Mouse (Mus musculus) hindbrain, postnatal 0 days (tissue): ENCODE measurements around the gene Pced1a. TPM values are rescaled to one million over a fixed set of nuclear protein-coding genes. Genes with fewer than 3 reads are reported as not detected.
A peak's percentile ranks its signal among the peaks of the same experiment; 100 is the strongest.

Experiments
- ATAC-seq: fragments of 200-750 bp; cut with Nextera tagmentation; 2 replicates; pipeline ENCODE4 v1.8.0; 2017; ENCODE audit warnings: mild to moderate bottlenecking, moderate TSS enrichment, moderate library complexity
- DNase-seq: peaks from one replicate; pipeline ENCODE4 v3.0.0-alpha.2; 2015; ENCODE audit warnings: low spot score
- H3K27ac ChIP-seq: fragments of 300-500 bp; sonication (generic); 2 replicates; pipeline ENCODE4 v1.5.1; 2014; ENCODE audit warnings: mild to moderate bottlenecking
- H3K27me3 ChIP-seq: fragments of 300-500 bp; sonication (generic); 2 replicates; pipeline ENCODE4 v1.6.1; 2014; ENCODE audit warnings: low read length, mixed read lengths; ENCODE audit not compliant: insufficient read depth
- H3K36me3 ChIP-seq: fragments of 300-500 bp; sonication (generic); 2 replicates; pipeline ENCODE4 v1.6.1; 2014; ENCODE audit warnings: low read length, mixed read lengths; ENCODE audit not compliant: insufficient read depth
- H3K4me1 ChIP-seq: fragments of 300-500 bp; sonication (generic); 2 replicates; pipeline ENCODE4 v1.6.1; 2014; ENCODE audit warnings: antibody characterized with exemption, low read length, mixed read lengths; ENCODE audit not compliant: insufficient read depth
- H3K4me2 ChIP-seq: fragments of 300-500 bp; sonication (generic); 2 replicates; pipeline ENCODE4 v1.6.1; 2014; ENCODE audit warnings: low read depth, mild to moderate bottlenecking, low read length, moderate library complexity, mixed read lengths
- H3K4me3 ChIP-seq: fragments of 300-500 bp; sonication (generic); 2 replicates; pipeline ENCODE4 v1.5.1; 2014; ENCODE audit warnings: low read length
- H3K9ac ChIP-seq: fragments of 300-500 bp; sonication (generic); replicated peaks from 2 replicates; pipeline ENCODE4 v1.6.1; 2014; ENCODE audit warnings: mild to moderate bottlenecking, low read length, moderate library complexity, mixed read lengths
- H3K9me3 ChIP-seq: fragments of 300-500 bp; sonication (generic); 2 replicates; pipeline ENCODE4 v1.6.1; 2016; ENCODE audit warnings: low read length, mixed read lengths
- CTCF ChIP-seq: IDR thresholded peaks from 2 replicates; pipeline ENCODE4 v1.5.1; 2016; ENCODE audit warnings: antibody characterized with exemption, control low read depth, low read depth
- WGBS: fragments of 180-500 bp; shearing (Covaris S2); extraction: QIAGEN DNeasy Blood & Tissue Kit; methylation state at CpG from one replicate; pipeline ENCODE4 v1.1.7; 2014; 5-methylcytosine and 5-hydroxymethylcytosine counted together
- polyA plus RNA-seq: library from polyadenylated mRNA; unstranded; fragments of >200 nt; fragmentation: Nextera tagmentation; extraction: Ambion mirVana; gene quantifications from 2 replicates; pipeline ENCODE4 v1.2.1, GENCODE M21; 2015
- total RNA-seq: library from RNA; depleted of rRNA; stranded (reverse); fragments of >200 nt; gene quantifications from 2 replicates; pipeline ENCODE4 v1.2.3, GENCODE M21; 2014; rRNA removed

Gene Pced1a
- total RNA-seq, result 19.5 and 20.4 TPM in 2 replicates
- polyA plus RNA-seq, result 10.3 and 10.7 TPM in 2 replicates

DNA sequence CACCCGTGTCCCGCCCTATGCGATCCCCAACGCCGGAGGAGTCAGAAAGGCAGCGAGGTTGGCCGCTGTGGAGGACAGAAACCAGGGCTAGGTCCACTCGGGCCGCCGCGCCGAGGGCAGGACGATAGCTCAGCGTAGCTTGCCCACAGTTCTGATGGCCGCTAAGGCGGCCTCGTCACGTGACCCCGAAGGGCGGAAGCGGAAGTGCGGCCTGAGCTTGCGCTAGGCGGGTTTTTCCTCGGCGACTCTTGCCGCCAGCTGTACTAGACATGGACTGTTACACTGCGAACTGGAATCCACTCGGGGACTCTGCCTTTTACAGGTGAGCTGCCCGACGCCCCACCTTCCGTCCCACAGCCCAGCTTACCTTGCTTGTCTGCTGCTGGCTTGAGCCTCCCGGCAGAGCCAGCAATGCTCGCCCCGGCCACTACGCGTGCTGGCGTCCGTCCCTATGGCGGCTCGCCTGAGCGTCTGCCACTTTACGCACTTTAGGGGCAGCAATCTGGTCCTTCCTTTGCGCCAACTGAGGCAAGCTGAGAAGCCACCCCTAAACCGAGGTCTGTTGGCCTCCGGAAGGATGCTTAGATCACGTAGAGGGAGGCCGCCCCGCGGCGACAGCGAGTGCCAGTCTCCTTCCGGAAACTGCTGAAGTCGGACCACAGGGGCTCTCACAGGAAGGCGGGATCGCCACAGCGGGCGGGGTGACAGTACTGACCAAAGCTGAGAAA, at the start of gene Pced1a, which contains the start of gene Vps16:
Pced1a (minus strand) TSS at position 576 of the 728 bp plus-strand sequence.
Vps16 (plus strand) TSS at position 214 of the 728 bp plus-strand sequence.
- H3K36me3 ChIP-seq, result 0 out of 2 replicates have a peak, but pooled peaks cover 3% of the 10 kb centered on the region
- peak within 1 kb of the TSS; percentile 97 for H3K27ac ChIP-seq
- peak within 1 kb of the TSS; percentile 92 for H3K4me2 ChIP-seq
- DNase-seq (peak; percentile 96), ATAC-seq (peak; percentile 95)
- peak; percentile 80 for TF ChIP-seq CTCF
- peak within 1 kb of the TSS; percentile 48 for H3K4me3 ChIP-seq
- WGBS, result under 1% methylated on average over 58 of the region's 58 CpGs
- 0 out of 2 replicates have a peak, but pooled peaks cover 10% of the 10 kb centered on the region for H3K4me1 ChIP-seq
- H3K9ac ChIP-seq, result peak within 1 kb of the TSS; percentile 84
- no peaks in the 10 kb centered on the region for H3K9me3 ChIP-seq
- no peaks in the 10 kb centered on the region for H3K27me3 ChIP-seq

DNA sequence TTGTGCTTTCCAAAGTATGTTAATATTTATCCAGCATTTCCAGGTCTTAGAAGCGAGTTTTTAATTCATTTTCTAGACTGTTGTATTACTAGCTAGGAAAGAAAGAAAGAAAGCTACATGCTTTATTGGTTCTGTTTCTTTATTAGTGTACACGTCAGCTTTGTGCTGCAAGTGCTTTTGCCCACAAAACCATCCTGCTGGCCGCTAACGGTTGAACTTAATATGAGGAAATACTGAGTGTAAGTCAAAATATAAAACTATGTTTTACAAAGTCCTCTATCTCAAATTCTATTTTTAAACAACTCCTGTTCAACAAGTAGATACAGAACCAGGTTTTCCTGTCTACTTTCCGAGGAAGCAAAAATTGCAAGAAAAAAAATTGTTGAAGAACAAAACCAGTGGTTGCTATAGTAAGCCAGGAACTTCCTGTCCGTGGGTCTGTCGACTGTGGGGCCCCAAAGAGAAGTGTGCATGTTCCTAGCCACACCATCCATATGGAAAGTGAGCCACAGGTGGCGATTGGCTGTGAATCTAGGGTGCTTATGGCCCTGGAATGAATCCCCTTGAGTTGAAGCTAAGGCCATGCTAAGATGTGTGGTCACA, 48.5 kb upstream of the Pced1a start:
- Histone ChIP-seq H3K4me3 (no peak overlapping the region), H3K4me1 (peaks cover 11% of the 10 kb centered on the region), H3K36me3 (no peaks in the 10 kb centered on the region), H3K4me2 (no peak overlapping the region), H3K9ac (no peak overlapping the region), H3K27ac (no peak overlapping the region), H3K9me3 (no peaks in the 10 kb centered on the region), H3K27me3 (no peaks in the 10 kb centered on the region)
- ATAC-seq (no peak), DNase-seq (no peak)
- 70% methylated on average over 8 of the region's 8 CpGs for WGBS
- TF ChIP-seq CTCF, result no peak

DNA sequence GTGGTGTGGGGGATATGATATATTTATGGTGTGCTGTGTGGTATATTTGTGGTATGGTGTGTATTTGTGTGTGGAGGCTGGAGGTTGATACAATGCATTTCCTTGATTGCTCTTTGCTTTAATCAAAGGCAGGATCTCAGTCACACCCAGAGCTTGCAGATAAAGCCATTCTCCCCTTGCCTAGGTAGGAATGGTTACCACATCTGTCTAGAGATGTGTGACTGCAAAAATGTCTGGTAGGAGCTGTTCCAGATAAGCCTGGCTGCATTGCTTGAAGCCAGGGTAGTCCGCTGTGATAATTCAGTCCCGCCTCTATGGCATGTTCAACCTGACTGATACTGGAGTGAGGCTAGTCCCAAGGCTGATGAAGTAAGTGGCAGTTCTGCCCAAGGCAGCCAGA, 45.4 kb upstream of the Pced1a start:
- no peak overlapping the region for H3K4me2 ChIP-seq
- H3K36me3 ChIP-seq, result no peaks in the 10 kb centered on the region
- TF ChIP-seq CTCF, result no peak
- no peaks in the 10 kb centered on the region for H3K9me3 ChIP-seq
- H3K4me1 ChIP-seq, result peaks cover 11% of the 10 kb centered on the region
- ATAC-seq (no peak), DNase-seq (no peak)
- WGBS, result 51% methylated on average over 2 of the region's 2 CpGs
- H3K4me3 ChIP-seq, result no peak overlapping the region
- no peak overlapping the region for H3K9ac ChIP-seq
- no peaks in the 10 kb centered on the region for H3K27me3 ChIP-seq
- peak overlapping the region; percentile 17; the same call in 1 of the 2 replicates for H3K27ac ChIP-seq

DNA sequence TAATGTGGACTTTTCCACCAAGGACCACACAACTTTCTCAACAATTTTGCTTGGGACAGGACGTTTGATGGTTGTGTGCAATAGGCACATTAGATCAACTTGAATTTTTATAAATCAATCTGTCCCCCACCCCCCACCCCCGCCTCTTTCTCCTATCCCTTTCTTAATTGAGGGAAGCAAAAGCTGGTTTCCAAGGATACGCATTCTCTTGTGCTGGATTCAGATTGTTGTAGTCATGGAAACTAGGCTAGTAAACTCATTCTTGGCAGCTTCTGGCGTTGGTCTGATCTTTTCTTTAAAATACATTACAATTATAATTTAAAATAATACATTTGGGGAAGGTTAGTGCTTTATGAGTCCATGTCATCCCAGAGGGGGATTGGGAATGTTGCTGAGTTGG, 44.9 kb upstream of the Pced1a start:
- Histone ChIP-seq H3K27me3 (no peaks in the 10 kb centered on the region), H3K27ac (peak overlapping the region; percentile 17; the same call in 1 of the 2 replicates)
- no peak; the same call in 1 of the 2 replicates for ATAC-seq

DNA sequence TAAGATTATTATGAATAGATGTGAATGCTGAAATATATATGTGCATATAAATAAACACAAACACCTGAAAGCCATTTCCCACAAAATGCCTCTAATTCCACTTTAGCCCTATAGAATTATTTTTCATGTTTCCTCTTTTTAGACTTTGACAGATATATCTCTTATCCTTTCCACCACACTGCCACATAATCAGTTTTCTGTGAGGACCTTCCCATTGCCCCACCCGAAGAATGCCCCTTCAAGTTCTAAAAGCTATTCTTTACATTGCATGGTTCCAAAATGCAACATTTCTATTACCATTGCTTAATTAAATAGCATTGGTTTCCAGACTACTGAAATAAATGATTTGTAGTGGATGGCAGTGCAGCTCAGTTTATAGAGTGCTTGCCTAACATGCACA, 41.9 kb upstream of the Pced1a start:
- Histone ChIP-seq H3K4me3 (no peak overlapping the region), H3K4me1 (peaks cover 11% of the 10 kb centered on the region), H3K36me3 (no peaks in the 10 kb centered on the region), H3K9me3 (no peaks in the 10 kb centered on the region), H3K27me3 (no peaks in the 10 kb centered on the region), H3K27ac (no peak overlapping the region), H3K9ac (no peak overlapping the region), H3K4me2 (no peak overlapping the region)
- 93% methylated on average over 1 of the region's 1 CpGs for WGBS
- DNase-seq (no peak), ATAC-seq (no peak)
- no peak for TF ChIP-seq CTCF

More for the DNA sequence above, 44.9 kb upstream of the Pced1a start:
- H3K9me3 ChIP-seq, result no peaks in the 10 kb centered on the region
- DNase-seq, result peak; percentile 71
- peaks cover 11% of the 10 kb centered on the region for H3K4me1 ChIP-seq
- H3K4me3 ChIP-seq, result no peak overlapping the region
- 0 out of 2 replicates have a peak overlapping the region, but pooled peaks have one; percentile 13 for H3K4me2 ChIP-seq
- WGBS, result 14% methylated on average over 4 of the region's 4 CpGs
- no peak overlapping the region for H3K9ac ChIP-seq
- H3K36me3 ChIP-seq, result no peaks in the 10 kb centered on the region
- no peak for TF ChIP-seq CTCF

DNA sequence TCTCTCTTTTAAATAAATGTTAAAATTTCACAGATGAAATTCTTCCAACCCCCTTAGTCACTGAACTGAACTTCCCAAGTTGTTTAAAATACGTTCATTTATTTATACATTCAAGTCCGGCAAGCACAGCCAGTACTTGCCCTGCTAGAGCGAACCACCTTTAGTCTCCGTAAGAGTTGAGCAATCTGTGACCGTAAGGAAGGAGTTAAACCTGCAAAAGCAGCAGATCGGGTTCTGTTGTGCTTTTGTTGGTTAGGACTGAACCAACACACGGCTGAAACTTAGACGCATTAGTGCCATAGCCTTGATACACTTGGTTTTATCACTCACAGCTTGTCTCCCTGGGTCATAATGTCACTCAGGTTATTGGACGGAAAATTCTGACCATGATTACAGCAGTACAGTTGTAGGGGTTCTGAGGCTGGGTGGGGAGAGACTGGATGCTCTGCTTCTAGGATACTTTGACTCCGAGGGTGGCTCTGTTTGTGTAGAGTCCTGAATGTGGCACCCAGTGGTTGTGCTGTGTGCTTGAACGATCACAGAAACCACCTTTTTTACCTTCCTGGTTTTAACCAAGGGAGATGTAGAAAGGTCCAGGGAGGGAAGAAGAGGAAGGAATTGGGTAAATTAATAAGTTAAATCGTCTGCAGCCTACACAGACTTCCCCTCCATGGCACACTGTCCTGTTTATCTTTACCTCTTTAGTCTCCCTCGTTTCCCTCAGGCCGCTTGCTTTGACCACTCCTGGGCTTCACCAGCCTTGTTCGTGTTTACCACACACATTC, 37.0 kb upstream of the Pced1a start:
- WGBS, result 77% methylated on average over 15 of the region's 15 CpGs
- Histone ChIP-seq H3K9me3 (no peaks in the 10 kb centered on the region), H3K4me1 (no peaks in the 10 kb centered on the region), H3K4me3 (no peak overlapping the region), H3K4me2 (no peak overlapping the region), H3K27ac (no peak overlapping the region), H3K9ac (no peak overlapping the region), H3K27me3 (no peaks in the 10 kb centered on the region), H3K36me3 (no peaks in the 10 kb centered on the region)
- DNase-seq (no peak), ATAC-seq (no peak)
- TF ChIP-seq CTCF, result no peak
